ENCODE assay signal across 27 mouse cellular contexts in the genomic region with DNA sequence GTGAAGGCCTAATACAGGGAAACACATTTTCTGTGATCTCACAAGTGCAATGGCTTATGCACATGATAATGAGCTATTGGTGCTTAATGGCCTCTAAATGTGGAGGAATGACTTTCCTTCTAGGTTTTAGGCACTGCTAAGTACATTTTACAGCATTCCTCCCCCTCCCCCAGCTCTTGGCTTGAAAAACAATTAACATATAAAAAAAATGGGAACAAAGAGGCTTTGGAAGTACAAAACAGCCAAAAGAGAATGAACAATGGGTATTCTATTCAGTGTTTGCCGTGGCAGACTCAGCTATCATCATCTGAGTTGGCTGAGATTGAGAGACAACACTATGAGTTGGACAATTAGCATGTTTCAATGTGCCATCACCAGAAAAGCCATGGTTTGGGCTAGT.
DNase-seq lines count a peak whose midpoint lies in the region; ATAC-seq lines count a peak whose summit lies in the region.
"Had no signal": no experiment of that assay in that cellular context is flagged by ENCODE, and none has a peak within 500 bp of the region (broad histone marks: within the 10 kb centered on the region; RNA-seq: fewer than 3 reads in every experiment).

No protein-coding gene starts in this region.

- H3K27ac ChIP-seq in midbrain, embryonic 15.5 days, result no peak overlapping the region
- H3K27ac ChIP-seq: embryonic facial prominence, embryonic 15.5 days; hindbrain, embryonic 10.5 days; intestine, embryonic 15.5 days; limb, embryonic 13.5 days; liver, embryonic 14.5 days; neural tube, embryonic 12.5 days had no signal

- DNase-seq in frontal cortex, postnatal 14 days (ENCODE audit: low spot score in 2 of 2), result no peak
- peak; percentile 88 for DNase-seq in ES-CJ7 (ENCODE audit: low read depth, low spot score)
- DNase-seq in WW6 (ENCODE audit: low read depth, low spot score), result peak; percentile 14
- peak; percentile 18 for DNase-seq in retina, embryonic 14.5 days (ENCODE audit: low spot score)
- no peak for DNase-seq in thymus, postnatal 10 days (ENCODE audit: low spot score in 2 of 2)
- DNase-seq: adrenal gland, postnatal 36 days; cerebellum, adult 18-20 months; cerebellum, postnatal 36 days; gastrocnemius, postnatal 14 days; heart, adult 11 months; heart, postnatal 10 days; kidney, adult 8-10 months; kidney, postnatal 10 days; lung, embryonic 14.5 days; midbrain, embryonic 14.5 days; thymus, adult 18-20 months had no signal

- no peak overlapping the region for H3K4me2 ChIP-seq in midbrain, embryonic 15.5 days
- H3K4me2 ChIP-seq: embryonic facial prominence, embryonic 15.5 days; heart, embryonic 12.5 days; intestine, embryonic 15.5 days; limb, embryonic 13.5 days; lung, embryonic 14.5 days; neural tube, embryonic 12.5 days had no signal

- no peak overlapping the region for H3K9ac ChIP-seq in midbrain, embryonic 15.5 days
- H3K9ac ChIP-seq: embryonic facial prominence, embryonic 15.5 days; heart, embryonic 12.5 days; intestine, embryonic 15.5 days; limb, embryonic 13.5 days; liver, embryonic 14.5 days; lung, embryonic 14.5 days; neural tube, embryonic 12.5 days had no signal

- no peaks in the 10 kb centered on the region for H3K36me3 ChIP-seq in midbrain, embryonic 15.5 days (replicated peaks)
- H3K36me3 ChIP-seq: embryonic facial prominence, embryonic 15.5 days; heart, embryonic 12.5 days; hindbrain, embryonic 10.5 days; intestine, embryonic 15.5 days; limb, embryonic 13.5 days; neural tube, embryonic 12.5 days had no signal

- peak; percentile 69 for ATAC-seq in frontal cortex, adult (ENCODE audit: low TSS enrichment)
- ATAC-seq in midbrain, embryonic 15.5 days (replicated peaks), result no peak
- ATAC-seq: forebrain, embryonic 14.5 days; hindbrain, embryonic 16.5 days; intestine, embryonic 15.5 days had no signal

- H3K9me3 ChIP-seq in midbrain, embryonic 15.5 days, result no peaks in the 10 kb centered on the region
- H3K9me3 ChIP-seq: embryonic facial prominence, embryonic 15.5 days; heart, embryonic 12.5 days; hindbrain, embryonic 10.5 days; intestine, embryonic 15.5 days; limb, embryonic 13.5 days; neural tube, embryonic 12.5 days had no signal

- H3K4me3 ChIP-seq in midbrain, embryonic 15.5 days, result no peak overlapping the region
- H3K4me3 ChIP-seq: embryonic facial prominence, embryonic 15.5 days; heart, embryonic 12.5 days; hindbrain, embryonic 10.5 days; intestine, embryonic 15.5 days; limb, embryonic 13.5 days; neural tube, embryonic 12.5 days had no signal

- H3K4me1 ChIP-seq in midbrain, embryonic 15.5 days, result no peaks in the 10 kb centered on the region
- H3K4me1 ChIP-seq: embryonic facial prominence, embryonic 15.5 days; heart, embryonic 12.5 days; intestine, embryonic 15.5 days; limb, embryonic 13.5 days; neural tube, embryonic 12.5 days had no signal

- H3K27me3 ChIP-seq in midbrain, embryonic 15.5 days (replicated peaks), result no peaks in the 10 kb centered on the region
- H3K27me3 ChIP-seq: embryonic facial prominence, embryonic 15.5 days; heart, embryonic 12.5 days; intestine, embryonic 15.5 days; limb, embryonic 13.5 days; neural tube, embryonic 12.5 days had no signal

- WGBS in midbrain, embryonic 15.5 days, result 9% methylated on average over 1 of the region's 1 CpGs

Comparison
In these comparisons a context has a peak if more than half of its experiments do, and no peak if none do; other contexts are left out.
1. DNase-seq: peak in ES-CJ7 (single experiment), WW6 (single experiment) and retina, embryonic 14.5 days (single experiment); none in frontal cortex, postnatal 14 days (0 of 2) and thymus, postnatal 10 days (0 of 2).